In genomic region chr16:11086856-11087588, GRCm38 (mm10) we compare ENCODE assay signal across 8 mouse cellular contexts. TPM values are rescaled to one million over a fixed set of nuclear protein-coding genes. Genes with fewer than 3 reads are reported as not detected.
DNase-seq lines count a peak whose midpoint lies in the region; ATAC-seq and TF ChIP-seq lines count a peak whose summit lies in the region.

No protein-coding gene starts in this region.

- peak; percentile 6; the same call in 1 of the 2 replicates for TF ChIP-seq CTCF in gastrocnemius, adult 2 months (IDR thresholded peaks at IDR 0.05)
- peak; percentile 37; the same call in 1 of the 2 replicates for TF ChIP-seq CTCF in forebrain, postnatal 0 days (IDR thresholded peaks at IDR 0.05; ENCODE audit: low read depth)

- peaks cover 66% of the 10 kb centered on the region for H3K36me3 ChIP-seq in neural tube, embryonic 12.5 days
- peaks cover 55% of the 10 kb centered on the region for H3K36me3 ChIP-seq in forebrain, postnatal 0 days (ENCODE audit: insufficient read depth)
- H3K36me3 ChIP-seq in splenic B cell, adult 2 months (ENCODE audit: control insufficient read depth, insufficient read depth, low read length, poor library complexity, severe bottlenecking) = peaks cover 14% of the 10 kb centered on the region

- intact Hi-C loops in gastrocnemius, adult 2 months (cut with DNase I) = no loop called here

- H3K27ac ChIP-seq in gastrocnemius, adult 2 months = no peak overlapping the region
- H3K27ac ChIP-seq in neural tube, embryonic 12.5 days = no peak overlapping the region
- 0 out of 2 replicates have a peak overlapping the region, but pooled peaks have one; percentile 24 for H3K27ac ChIP-seq in forebrain, postnatal 0 days (ENCODE audit: low read depth, low read length)

- no peak overlapping the region for H3K4me3 ChIP-seq in gastrocnemius, adult 2 months
- H3K4me3 ChIP-seq in neural tube, embryonic 12.5 days = no peak overlapping the region
- no peak overlapping the region for H3K4me3 ChIP-seq in forebrain, postnatal 0 days (ENCODE audit: low read depth, low read length)

- H3K27me3 ChIP-seq in neural tube, embryonic 12.5 days (replicated peaks) = no peaks in the 10 kb centered on the region
- no peaks in the 10 kb centered on the region for H3K27me3 ChIP-seq in forebrain, postnatal 0 days (ENCODE audit: insufficient read depth, low read length)
- H3K27me3 ChIP-seq in splenic B cell, adult 2 months (ENCODE audit: control insufficient read depth, insufficient read depth, low read length, poor library complexity, severe bottlenecking) = no peaks in the 10 kb centered on the region

- no peak for DNase-seq in gastrocnemius, adult 2 months
- no peak for DNase-seq in gastrocnemius, postnatal 10 days
- no peak for DNase-seq in neural tube, embryonic 10.5 days (ENCODE audit: extremely low spot score, low spot score)
- peak; percentile 63 for DNase-seq in forebrain, postnatal 0 days
- peak; percentile 62 for DNase-seq in splenic B cell, adult 2 months (ENCODE audit: low read depth, low spot score)
- no peak for DNase-seq in urinary bladder, postnatal 10 days (ENCODE audit: low spot score)
- no peak for DNase-seq in layer of hippocampus, postnatal 36 days

- peak; percentile 68 for ATAC-seq in neural tube, embryonic 12.5 days (ENCODE audit: low FRiP score, low read depth)
- ATAC-seq in forebrain, postnatal 0 days = peak; percentile 79

- no peaks in the 10 kb centered on the region for H3K4me1 ChIP-seq in neural tube, embryonic 12.5 days
- no peaks in the 10 kb centered on the region for H3K4me1 ChIP-seq in forebrain, postnatal 0 days (ENCODE audit: insufficient read depth)

- H3K9me3 ChIP-seq in neural tube, embryonic 12.5 days = no peaks in the 10 kb centered on the region
- H3K9me3 ChIP-seq in forebrain, postnatal 0 days (ENCODE audit: low read length) = no peaks in the 10 kb centered on the region

- no peak overlapping the region for H3K9ac ChIP-seq in neural tube, embryonic 12.5 days
- no peak overlapping the region for H3K9ac ChIP-seq in forebrain, postnatal 0 days

- no peak overlapping the region for H3K4me2 ChIP-seq in neural tube, embryonic 12.5 days (replicated peaks)
- H3K4me2 ChIP-seq in forebrain, postnatal 0 days (ENCODE audit: low read depth) = no peak overlapping the region

- 47% methylated on average over 5 of the region's 5 CpGs for WGBS in neural tube, embryonic 12.5 days
- WGBS in forebrain, postnatal 0 days = 26% methylated on average over 5 of the region's 5 CpGs

RNA-seq across cellular contexts. Expression of gene Litaf, which starts 21.1 kb away (rescaled TPM):
- 1 to 10 TPM; 4.8 to 9.3 TPM for total RNA-seq in gastrocnemius, adult 2 months (2021)
- 10 to 100 TPM; 25.5 to 25.7 TPM for total RNA-seq in gastrocnemius, postnatal 10 days (2021)
- polyA plus RNA-seq in neural tube, embryonic 12.5 days (2016; fragmentation: Nextera tagmentation; extraction: Ambion mirVana) = 47.7 and 52.1 TPM in 2 replicates
- 11.4 and 16.9 TPM in 2 replicates for total RNA-seq in forebrain, postnatal 0 days (2014; rRNA removed)
- 20.7 and 24.0 TPM in 2 replicates for polyA plus RNA-seq in forebrain, postnatal 0 days (2015; fragmentation: Nextera tagmentation; extraction: Ambion mirVana)
- total RNA-seq in layer of hippocampus, postnatal 36 days (2021) = 10 to 100 TPM; 18.4 to 19.9 TPM

RNA-seq across cellular contexts. Expression of gene Snn, which starts 26.3 kb away (rescaled TPM):
- 1 to 10 TPM; 2.7 to 3.1 TPM for total RNA-seq in gastrocnemius, adult 2 months (2021)
- total RNA-seq in gastrocnemius, postnatal 10 days (2021) = 10 to 100 TPM; 14.1 to 17.6 TPM
- polyA plus RNA-seq in neural tube, embryonic 12.5 days (2016; fragmentation: Nextera tagmentation; extraction: Ambion mirVana) = 115 and 117 TPM in 2 replicates
- 324 and 367 TPM in 2 replicates for total RNA-seq in forebrain, postnatal 0 days (2014; rRNA removed)
- polyA plus RNA-seq in forebrain, postnatal 0 days (2015; fragmentation: Nextera tagmentation; extraction: Ambion mirVana) = 179 and 198 TPM in 2 replicates
- total RNA-seq in layer of hippocampus, postnatal 36 days (2021) = 100 to 1,000 TPM; 157 to 167 TPM

RNA-seq across cellular contexts. Expression of gene Txndc11, which starts 47.4 kb away (rescaled TPM):
- total RNA-seq in gastrocnemius, adult 2 months (2021) = 1 to 10 TPM; 8.1 to 8.3 TPM
- total RNA-seq in gastrocnemius, postnatal 10 days (2021) = 10 to 100 TPM in 1 of 2 experiments, 1 to 10 TPM in 1; 9.3 to 14.1 TPM
- polyA plus RNA-seq in neural tube, embryonic 12.5 days (2016; fragmentation: Nextera tagmentation; extraction: Ambion mirVana) = 32.5 TPM in 2 replicates
- total RNA-seq in forebrain, postnatal 0 days (2014; rRNA removed) = 40.5 and 43.8 TPM in 2 replicates
- 26.8 and 29.9 TPM in 2 replicates for polyA plus RNA-seq in forebrain, postnatal 0 days (2015; fragmentation: Nextera tagmentation; extraction: Ambion mirVana)
- total RNA-seq in layer of hippocampus, postnatal 36 days (2021) = 10 to 100 TPM; 30.8 to 36.6 TPM

Comparison
In these comparisons a context has a peak if more than half of its experiments do, and no peak if none do; other contexts are left out.
1. DNase-seq: peak in forebrain, postnatal 0 days (single experiment) and splenic B cell, adult 2 months (single experiment); none in gastrocnemius, adult 2 months (single experiment), gastrocnemius, postnatal 10 days (single experiment), neural tube, embryonic 10.5 days (single experiment), urinary bladder, postnatal 10 days (single experiment) and layer of hippocampus, postnatal 36 days (0 of 2).
2. RNA of gene Snn, which starts 26.3 kb away (total RNA-seq): 324 to 367 TPM in forebrain, postnatal 0 days and 157 to 167 TPM in layer of hippocampus, postnatal 36 days; 14.1 to 17.6 TPM in gastrocnemius, postnatal 10 days and 2.7 to 3.1 TPM in gastrocnemius, adult 2 months; every median in the first group is over 4 times any median in the second.